Mouse (Mus musculus): Measurements from ENCODE around the gene Zfp664.

The Zfp664 gene

DNA sequence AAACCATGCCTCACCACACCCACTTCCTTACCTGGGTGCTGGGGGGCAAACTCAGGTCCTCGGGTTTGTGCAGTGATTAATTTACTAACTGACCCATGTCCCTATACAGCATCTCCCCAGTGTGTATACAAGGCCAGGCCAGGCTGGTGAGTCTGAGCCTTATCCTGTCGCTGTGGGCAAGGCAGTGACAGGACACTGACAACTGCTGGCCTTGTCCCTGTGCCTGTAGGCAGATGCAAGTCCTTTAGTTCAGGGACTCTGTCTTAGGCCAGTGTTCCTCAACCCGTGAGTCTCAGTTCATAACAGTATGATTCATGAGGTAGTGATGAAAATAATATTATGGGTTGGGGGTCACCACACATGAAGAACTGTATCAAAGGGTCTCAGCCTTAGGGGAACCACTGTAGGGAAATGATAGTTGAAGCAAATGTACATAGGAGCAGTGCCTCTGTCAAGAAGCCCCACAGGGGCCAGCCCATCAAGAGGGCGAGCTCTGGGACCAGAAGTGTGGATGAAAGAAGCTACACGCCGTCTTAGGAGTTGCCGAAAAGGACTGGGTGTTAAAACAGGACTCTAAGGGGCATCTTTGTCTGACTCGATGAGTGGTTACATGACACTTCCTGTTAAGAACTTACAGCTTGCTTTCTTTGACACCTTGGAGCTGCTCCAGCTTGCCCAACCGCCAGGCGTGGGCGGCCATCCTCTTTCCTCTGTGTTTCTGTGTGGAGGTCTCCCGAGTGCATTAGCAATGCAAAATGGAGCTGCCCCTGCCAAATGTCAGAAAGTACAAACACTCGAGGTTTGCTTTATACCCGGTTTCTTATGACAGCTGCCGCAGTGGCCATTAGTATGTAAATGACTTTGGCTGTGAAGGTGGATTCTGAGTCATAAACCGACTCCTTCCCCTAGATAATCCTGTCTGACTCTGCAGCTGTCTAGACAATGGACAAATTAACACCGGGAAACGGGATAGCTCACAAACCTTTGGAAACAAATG, 60.2 kb downstream of the Zfp664 start:
- DNase-seq (ENCODE audit: low spot score in 2 of 2) = peak; percentile 45 to 61

DNA sequence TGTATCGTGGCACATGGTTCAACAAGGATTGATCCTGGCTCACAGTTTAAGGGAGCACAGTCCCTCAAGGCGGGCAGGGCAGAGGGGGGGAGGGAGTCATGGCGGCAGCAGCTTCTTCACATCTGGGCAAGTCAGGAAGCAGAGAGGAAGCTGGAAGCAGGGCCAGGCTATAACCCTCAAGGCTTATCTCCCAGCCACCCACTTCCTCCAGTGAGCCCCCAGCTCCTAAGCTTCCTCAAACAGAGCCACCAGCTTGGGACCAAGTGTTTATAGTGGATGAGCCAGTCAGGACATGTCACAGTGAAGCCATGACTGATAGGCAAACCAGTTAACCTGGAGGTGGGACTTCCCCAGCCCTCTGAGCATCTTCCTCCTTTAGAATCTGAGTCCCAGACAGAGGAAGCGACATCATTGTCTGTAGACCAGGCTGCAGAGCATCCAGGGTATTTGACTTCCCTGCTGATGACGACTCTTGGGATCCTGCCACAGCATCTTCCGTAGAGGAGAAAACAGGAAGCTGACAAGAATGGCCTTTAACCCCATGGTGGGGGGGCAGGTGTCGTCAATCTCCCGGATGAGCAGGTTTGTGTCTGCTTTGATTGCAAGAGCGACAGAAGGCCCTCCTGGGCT, 67.0 kb downstream of the Zfp664 start:
- no peak for DNase-seq (ENCODE audit: low spot score in 2 of 2)

DNA sequence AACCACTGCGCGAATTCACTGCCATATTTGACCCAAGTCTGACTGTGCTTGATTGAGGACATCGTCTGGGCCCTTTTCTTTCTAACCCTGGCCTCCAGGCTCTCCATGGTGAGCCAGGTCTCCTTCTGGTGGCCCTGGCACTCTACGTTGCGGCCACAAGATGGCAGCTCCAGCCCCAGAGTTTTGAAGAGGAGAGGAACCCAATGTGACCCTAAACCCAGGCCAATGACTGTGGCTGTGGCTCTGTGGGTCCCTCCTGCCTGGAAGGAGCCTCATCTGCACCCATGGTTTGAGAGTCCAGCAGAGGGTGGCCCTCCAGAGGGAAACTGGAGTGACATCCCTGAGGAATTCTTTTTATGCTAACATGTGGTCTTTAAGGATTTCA, 67.6 kb downstream of the Zfp664 start:
- peak in 1 of 2 experiments; percentile 49 for DNase-seq (ENCODE audit: low spot score in 2 of 2)

DNA sequence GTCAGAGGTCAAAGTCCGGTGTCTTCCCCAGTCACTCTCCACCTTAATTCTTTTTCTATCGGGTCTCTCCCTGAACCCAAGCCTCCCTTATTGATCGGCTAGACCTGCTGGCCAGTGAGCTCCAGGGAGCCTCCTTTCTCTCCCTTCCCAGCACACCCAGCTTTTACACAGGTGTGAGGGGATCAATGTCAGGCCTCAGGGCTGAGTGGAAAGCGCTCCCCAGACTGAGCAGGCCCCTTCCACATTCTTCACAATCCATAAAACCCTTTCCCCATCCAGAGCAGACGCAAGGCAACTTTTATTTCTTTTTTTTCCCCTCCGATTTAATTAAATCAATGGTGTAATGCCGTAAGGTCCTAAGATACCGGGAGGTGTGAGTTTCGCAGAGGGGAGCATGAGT, 68.1 kb downstream of the Zfp664 start:
- no peak for DNase-seq (ENCODE audit: low spot score in 2 of 2)

DNA sequence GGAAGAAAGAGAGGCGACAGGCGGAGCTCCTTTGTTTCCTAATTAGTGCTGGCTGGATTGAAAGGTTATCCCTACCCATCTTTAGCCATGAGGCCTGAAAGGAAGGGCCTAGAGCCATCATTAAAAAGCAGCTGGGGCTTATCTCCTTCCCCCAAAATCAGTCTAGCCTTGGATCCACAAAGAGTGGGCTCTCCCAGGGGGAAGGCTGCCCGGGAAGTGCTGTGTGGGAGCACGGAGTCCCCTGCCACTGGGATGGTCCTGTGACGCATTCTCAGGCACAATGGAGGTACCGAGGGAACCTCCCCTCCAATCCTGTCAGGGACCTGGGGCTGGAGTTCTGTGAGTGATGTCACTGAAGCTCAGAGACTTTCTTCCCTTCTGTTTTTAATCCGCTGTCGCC, 68.6 kb downstream of the Zfp664 start:
- no peak for DNase-seq (ENCODE audit: low spot score in 2 of 2)

DNA sequence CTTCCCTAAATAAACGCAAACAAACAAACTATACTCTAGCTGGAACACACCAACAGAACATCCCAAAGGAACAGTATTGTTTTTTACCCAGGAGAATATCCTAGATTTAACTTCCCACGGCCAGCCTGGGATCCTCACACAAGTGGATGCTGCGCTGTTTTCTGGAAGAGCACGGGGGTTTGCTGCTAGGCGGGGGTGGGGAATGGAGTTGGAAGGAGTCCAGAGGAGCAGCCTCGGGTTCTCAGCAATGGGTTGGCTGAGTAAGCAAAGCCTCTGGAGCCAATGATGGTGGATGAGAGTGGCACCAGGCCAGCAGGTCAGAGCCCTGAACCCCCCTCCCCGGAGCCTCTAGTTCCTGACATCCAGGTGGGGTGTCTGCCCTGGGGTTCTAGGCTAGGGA, 72.1 kb downstream of the Zfp664 start:
- DNase-seq (ENCODE audit: low spot score in 2 of 2) = no peak

DNA sequence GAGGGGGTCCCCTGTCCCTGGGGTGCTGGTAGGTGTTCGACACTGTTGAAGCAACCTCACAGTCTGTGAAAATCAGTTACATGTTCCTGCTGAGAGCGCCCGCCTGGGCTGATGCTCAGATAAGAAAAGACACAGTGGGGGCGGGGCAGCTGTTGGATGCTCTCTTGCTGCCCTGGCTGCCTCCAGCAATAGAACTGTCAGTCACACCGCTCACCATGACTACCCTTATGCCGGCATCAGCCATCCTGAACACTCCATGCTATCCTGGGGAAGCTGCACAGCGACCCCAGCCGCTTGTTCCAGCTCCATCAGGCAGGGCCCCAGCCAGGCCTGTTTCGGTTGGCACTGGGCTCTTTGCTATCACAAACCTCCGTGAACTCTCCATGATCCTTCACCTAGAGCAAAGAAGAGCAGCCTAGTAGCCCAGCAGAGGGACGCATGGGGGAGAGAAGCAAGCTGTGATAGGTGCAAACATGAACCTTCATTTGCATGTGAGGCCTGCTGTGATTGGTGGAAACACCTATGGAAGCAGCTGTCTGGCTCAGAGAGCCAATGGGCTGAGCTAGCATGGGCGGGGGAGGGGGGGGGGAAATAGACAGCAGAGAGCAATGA, 80.8 kb downstream of the Zfp664 start:
- DNase-seq (ENCODE audit: low spot score in 2 of 2) = peak; percentile 36 to 58

DNA sequence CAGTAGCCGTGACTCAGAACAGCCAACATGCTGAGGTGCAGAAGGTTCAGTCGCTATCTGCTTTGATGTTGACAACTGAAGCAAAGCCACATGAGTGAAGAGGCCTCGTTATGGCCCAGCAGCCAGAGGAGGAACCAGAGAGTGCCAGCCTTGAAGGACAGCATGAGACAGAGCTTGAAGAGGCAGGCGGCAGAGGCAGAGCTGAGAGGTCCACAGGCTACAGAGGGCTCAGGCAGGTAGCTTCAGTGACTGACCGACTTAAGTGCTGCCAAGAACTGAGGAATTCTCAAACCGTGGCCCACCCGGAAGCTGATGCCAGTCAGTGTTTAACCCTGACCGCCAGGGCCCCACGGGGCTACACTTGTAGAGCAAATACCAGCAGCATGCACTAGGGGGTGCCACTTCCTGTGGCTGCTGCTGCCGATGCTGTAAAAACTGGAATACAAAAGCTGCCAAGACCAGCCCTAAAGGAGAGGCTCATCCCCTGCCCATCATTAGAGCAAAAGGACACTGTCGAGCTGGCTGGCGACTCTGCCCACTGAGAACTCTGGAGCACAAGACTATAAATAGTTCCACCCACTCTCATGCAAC, 81.4 kb downstream of the Zfp664 start:
- peak in 1 of 2 experiments; percentile 39 for DNase-seq (ENCODE audit: low spot score in 2 of 2)

DNA sequence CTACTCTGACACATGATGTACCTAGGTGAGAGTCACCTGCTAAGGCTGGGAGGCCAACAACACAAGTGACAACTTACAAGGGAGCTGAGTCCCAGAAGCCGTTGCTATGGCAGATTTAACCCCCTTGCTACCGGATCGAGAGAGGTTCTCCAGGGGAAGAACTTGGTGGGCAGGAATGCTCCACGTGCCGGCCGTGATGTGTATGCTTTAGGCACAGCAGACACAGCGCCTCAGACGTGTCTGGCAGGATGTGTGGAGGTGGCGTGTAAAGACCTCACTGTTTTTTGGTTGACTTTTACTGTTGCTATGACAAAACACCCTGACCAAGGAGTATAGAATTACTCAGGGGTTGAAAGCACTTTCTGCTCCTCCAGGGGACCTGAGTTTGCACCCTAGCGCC, 81.9 kb downstream of the Zfp664 start:
- DNase-seq (ENCODE audit: low spot score in 2 of 2) = no peak

DNA sequence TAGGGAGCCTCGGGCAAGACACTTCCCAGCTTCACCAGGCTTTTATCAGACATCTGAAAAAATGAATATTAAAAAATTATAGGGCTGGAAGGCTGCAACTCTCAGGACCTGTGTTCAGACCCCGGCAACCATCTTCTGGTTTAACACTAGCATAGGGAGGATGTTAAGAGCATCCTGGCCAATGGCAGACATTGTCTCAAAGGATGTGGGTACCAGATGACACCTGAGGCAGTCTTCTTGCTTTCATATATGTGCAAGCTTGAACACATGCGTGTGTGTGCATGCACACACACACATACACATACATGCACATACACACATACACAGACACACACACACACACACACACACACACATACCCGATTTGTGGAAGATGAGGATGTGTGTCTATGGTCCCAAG, 82.6 kb downstream of the Zfp664 start:
- DNase-seq (ENCODE audit: low spot score in 2 of 2) = no peak

DNA sequence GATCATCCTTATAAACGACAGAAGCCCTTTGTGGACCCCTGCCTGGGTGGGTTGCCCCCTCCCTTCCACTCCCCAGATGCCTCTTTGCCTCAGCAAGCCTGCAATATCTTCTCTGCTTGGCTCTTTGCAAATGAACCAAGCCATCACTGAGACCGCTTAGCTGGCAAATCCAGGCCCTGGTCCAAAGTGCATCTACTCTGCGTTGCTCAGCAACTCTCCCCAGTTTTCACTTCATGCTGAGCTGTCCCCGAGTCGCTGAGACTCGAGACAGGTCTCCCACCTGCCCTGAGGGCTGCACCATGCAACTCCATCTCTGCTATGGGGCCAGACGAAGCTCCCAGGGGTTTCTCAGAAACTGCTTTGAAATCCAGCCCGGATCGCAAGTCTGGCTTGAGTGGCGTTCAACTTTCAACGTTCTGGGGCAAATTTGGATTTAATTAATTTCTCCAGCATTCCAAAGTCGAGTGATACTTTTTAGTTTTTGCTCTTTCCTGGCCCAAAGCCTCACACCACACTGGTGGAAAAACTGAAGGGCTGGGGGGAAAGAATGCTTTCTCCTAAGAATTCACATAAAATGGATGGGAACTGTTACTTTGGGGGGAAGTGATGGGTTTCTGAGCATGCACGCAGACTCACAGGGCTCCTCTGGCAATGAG, 88.3 kb downstream of the Zfp664 start:
- DNase-seq (ENCODE audit: low spot score in 2 of 2) = no peak

DNA sequence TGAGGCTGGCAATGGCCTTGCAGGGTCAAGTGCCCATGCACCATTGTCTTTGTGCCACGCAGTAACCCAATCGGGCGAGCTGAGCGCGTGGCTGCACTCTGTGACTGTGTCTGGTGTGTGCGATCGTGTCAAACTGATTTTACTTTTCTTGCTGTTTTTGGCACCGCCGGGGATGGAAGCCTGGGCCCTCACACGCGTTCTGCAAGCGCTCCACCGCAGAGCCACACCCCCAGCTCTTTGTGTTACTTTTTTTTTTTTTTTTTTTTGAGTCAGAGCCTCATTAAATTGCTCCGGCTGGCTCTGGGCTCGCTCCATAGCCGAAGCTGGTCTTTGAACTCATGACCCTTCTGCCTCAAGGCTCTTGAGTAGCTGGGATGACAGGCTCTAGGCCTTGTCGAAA, 88.8 kb downstream of the Zfp664 start:
- no peak for DNase-seq (ENCODE audit: low spot score in 2 of 2)
